Mouse (Mus musculus): ENCODE measurements at regions not wholly inside any gene's neighbourhood (a gene's known extent, or its start where the extent isn't known, plus 50 kb on each side); places are given as distances from the start of the nearest gene placed in this dataset.
A peak's percentile ranks its signal among the peaks of the same experiment; 100 is the strongest.

GRCm38 (mm10) chr3:64898610-64899009 is 54.0 kb upstream of the Vmn2r7 start:
- 59% methylated on average over 2 of the region's 2 CpGs for WGBS
- no peaks in the 10 kb centered on the region for H3K36me3 ChIP-seq
- H3K9ac ChIP-seq: no peak overlapping the region
- H3K27ac ChIP-seq: no peak overlapping the region
- no peak overlapping the region for H3K4me2 ChIP-seq
- H3K4me3 ChIP-seq: no peak overlapping the region
- H3K9me3 ChIP-seq: no peaks in the 10 kb centered on the region
- no peaks in the 10 kb centered on the region for H3K27me3 ChIP-seq
- no peak for ATAC-seq (ENCODE audit: insufficient number of reproducible peaks, low FRiP score, low TSS enrichment, low read depth)
- H3K4me1 ChIP-seq: no peaks in the 10 kb centered on the region

GRCm38 (mm10) chr3:64901317-64901892 is 56.8 kb upstream of the Vmn2r7 start:
- H3K9ac ChIP-seq: no peak overlapping the region
- H3K9me3 ChIP-seq: no peaks in the 10 kb centered on the region
- no peak overlapping the region for H3K27ac ChIP-seq
- no peaks in the 10 kb centered on the region for H3K4me1 ChIP-seq
- no peak overlapping the region for H3K4me2 ChIP-seq
- no peak overlapping the region for H3K4me3 ChIP-seq
- ATAC-seq (ENCODE audit: insufficient number of reproducible peaks, low FRiP score, low TSS enrichment, low read depth): no peak
- 17% methylated on average over 2 of the region's 2 CpGs for WGBS
- H3K27me3 ChIP-seq: no peaks in the 10 kb centered on the region
- H3K36me3 ChIP-seq: no peaks in the 10 kb centered on the region

- H3K9ac ChIP-seq: no peak overlapping the region
- H3K27me3 ChIP-seq: peaks cover 7% of the 10 kb centered on the region; the same call in 1 of the 2 replicates
- H3K4me1 ChIP-seq: peaks cover 6% of the 10 kb centered on the region
- peak overlapping the region; percentile 8; the same call in 1 of the 2 replicates for H3K4me2 ChIP-seq
- no peak for ATAC-seq (ENCODE audit: insufficient number of reproducible peaks, low FRiP score, low TSS enrichment, low read depth)
- no peaks in the 10 kb centered on the region for H3K9me3 ChIP-seq
- H3K27ac ChIP-seq: no peak overlapping the region
- H3K4me3 ChIP-seq: no peak overlapping the region
- no peaks in the 10 kb centered on the region for H3K36me3 ChIP-seq
- 14% methylated on average over 16 of the region's 16 CpGs for WGBS
Observed at GRCm38 (mm10) chr3:64949307-64949706, 104.7 kb upstream of the Vmn2r7 start.

- H3K4me2 ChIP-seq: no peak overlapping the region
- WGBS: 55% methylated on average over 5 of the region's 5 CpGs
- H3K4me3 ChIP-seq: no peak overlapping the region
- no peak overlapping the region for H3K27ac ChIP-seq
- ATAC-seq (ENCODE audit: insufficient number of reproducible peaks, low FRiP score, low TSS enrichment, low read depth): no peak
- H3K9ac ChIP-seq: no peak overlapping the region
- H3K36me3 ChIP-seq: no peaks in the 10 kb centered on the region
- 0 out of 2 replicates have a peak, but pooled peaks cover 2% of the 10 kb centered on the region for H3K4me1 ChIP-seq
- no peaks in the 10 kb centered on the region for H3K27me3 ChIP-seq
- no peaks in the 10 kb centered on the region for H3K9me3 ChIP-seq
Observed at GRCm38 (mm10) chr3:64964667-64965415, 120.3 kb upstream of the Vmn2r7 start.

GRCm38 (mm10) chr3:64965416-64965980 is 120.9 kb upstream of the Vmn2r7 start:
- no peak overlapping the region; the same call in 1 of the 2 replicates for H3K27ac ChIP-seq
- no peak overlapping the region for H3K4me3 ChIP-seq
- H3K27me3 ChIP-seq: no peaks in the 10 kb centered on the region
- H3K4me2 ChIP-seq: no peak overlapping the region
- H3K9ac ChIP-seq: no peak overlapping the region
- no peak for ATAC-seq (ENCODE audit: insufficient number of reproducible peaks, low FRiP score, low TSS enrichment, low read depth)
- 0 out of 2 replicates have a peak, but pooled peaks cover 2% of the 10 kb centered on the region for H3K4me1 ChIP-seq
- WGBS: 61% methylated on average over 6 of the region's 6 CpGs
- H3K9me3 ChIP-seq: no peaks in the 10 kb centered on the region
- H3K36me3 ChIP-seq: no peaks in the 10 kb centered on the region

- no peak for ATAC-seq (ENCODE audit: insufficient number of reproducible peaks, low FRiP score, low TSS enrichment, low read depth)
Observed at GRCm38 (mm10) chr3:64968275-64968674, 123.7 kb upstream of the Vmn2r7 start.

GRCm38 (mm10) chr3:64984369-64984768 is 124.8 kb upstream of the Kcnab1 start:
- Histone ChIP-seq H3K9ac (no peak overlapping the region), H3K4me1 (no peaks in the 10 kb centered on the region), H3K9me3 (no peaks in the 10 kb centered on the region), H3K27ac (no peak overlapping the region), H3K27me3 (no peaks in the 10 kb centered on the region), H3K4me3 (no peak overlapping the region), H3K4me2 (no peak overlapping the region), H3K36me3 (no peaks in the 10 kb centered on the region)
- WGBS: 47% methylated on average over 2 of the region's 2 CpGs
- ATAC-seq (ENCODE audit: insufficient number of reproducible peaks, low FRiP score, low TSS enrichment, low read depth): no peak

More at GRCm38 (mm10) chr3:64968275-64968674, 123.7 kb upstream of the Vmn2r7 start:
- WGBS: 52% methylated on average over 3 of the region's 3 CpGs
- no peak overlapping the region for H3K9ac ChIP-seq
- no peaks in the 10 kb centered on the region for H3K27me3 ChIP-seq
- no peak overlapping the region for H3K4me3 ChIP-seq
- H3K27ac ChIP-seq: no peak overlapping the region
- no peaks in the 10 kb centered on the region for H3K9me3 ChIP-seq
- no peaks in the 10 kb centered on the region for H3K36me3 ChIP-seq
- 0 out of 2 replicates have a peak, but pooled peaks cover 2% of the 10 kb centered on the region for H3K4me1 ChIP-seq
- no peak overlapping the region for H3K4me2 ChIP-seq

- no peaks in the 10 kb centered on the region for H3K36me3 ChIP-seq
- no peak overlapping the region for H3K9ac ChIP-seq
- H3K4me2 ChIP-seq: no peak overlapping the region
- H3K4me3 ChIP-seq: no peak overlapping the region
- ATAC-seq (ENCODE audit: insufficient number of reproducible peaks, low FRiP score, low TSS enrichment, low read depth): no peak
- H3K27me3 ChIP-seq: no peaks in the 10 kb centered on the region
- no peaks in the 10 kb centered on the region for H3K4me1 ChIP-seq
- H3K9me3 ChIP-seq: no peaks in the 10 kb centered on the region
- no peak overlapping the region for H3K27ac ChIP-seq
- 91% methylated on average over 1 of the region's 1 CpGs for WGBS
Observed at GRCm38 (mm10) chr3:64987665-64988064, 121.5 kb upstream of the Kcnab1 start.

GRCm38 (mm10) chr3:64996451-64996850 is 112.7 kb upstream of the Kcnab1 start:
- no peaks in the 10 kb centered on the region for H3K4me1 ChIP-seq
- H3K36me3 ChIP-seq: no peaks in the 10 kb centered on the region
- no peak overlapping the region for H3K27ac ChIP-seq
- no peak overlapping the region for H3K4me3 ChIP-seq
- WGBS: 32% methylated on average over 4 of the region's 4 CpGs
- no peak for ATAC-seq (ENCODE audit: insufficient number of reproducible peaks, low FRiP score, low TSS enrichment, low read depth)
- no peak overlapping the region for H3K9ac ChIP-seq
- no peaks in the 10 kb centered on the region for H3K27me3 ChIP-seq
- H3K9me3 ChIP-seq: no peaks in the 10 kb centered on the region
- H3K4me2 ChIP-seq: no peak overlapping the region

- Histone ChIP-seq H3K4me1 (no peaks in the 10 kb centered on the region), H3K4me2 (no peak overlapping the region), H3K27me3 (no peaks in the 10 kb centered on the region), H3K36me3 (no peaks in the 10 kb centered on the region), H3K4me3 (no peak overlapping the region), H3K9me3 (no peaks in the 10 kb centered on the region), H3K9ac (no peak overlapping the region), H3K27ac (no peak overlapping the region)
- no peak for ATAC-seq (ENCODE audit: insufficient number of reproducible peaks, low FRiP score, low TSS enrichment, low read depth)
Observed at GRCm38 (mm10) chr3:64997552-64997951, 111.6 kb upstream of the Kcnab1 start.

- Histone ChIP-seq H3K27me3 (no peaks in the 10 kb centered on the region), H3K4me2 (no peak overlapping the region), H3K9me3 (no peaks in the 10 kb centered on the region), H3K4me3 (no peak overlapping the region), H3K4me1 (no peaks in the 10 kb centered on the region), H3K36me3 (no peaks in the 10 kb centered on the region), H3K27ac (no peak overlapping the region), H3K9ac (no peak overlapping the region)
- WGBS: 58% methylated on average over 4 of the region's 4 CpGs
- ATAC-seq (ENCODE audit: insufficient number of reproducible peaks, low FRiP score, low TSS enrichment, low read depth): no peak
Observed at GRCm38 (mm10) chr3:65001131-65001530, 108.1 kb upstream of the Kcnab1 start.

- no peak for ATAC-seq (ENCODE audit: insufficient number of reproducible peaks, low FRiP score, low TSS enrichment, low read depth)
- Histone ChIP-seq H3K4me1 (no peaks in the 10 kb centered on the region), H3K27me3 (no peaks in the 10 kb centered on the region), H3K36me3 (no peaks in the 10 kb centered on the region), H3K4me2 (no peak overlapping the region), H3K9ac (no peak overlapping the region), H3K27ac (no peak overlapping the region), H3K9me3 (no peaks in the 10 kb centered on the region), H3K4me3 (no peak overlapping the region)
Observed at GRCm38 (mm10) chr3:65002578-65002977, 106.6 kb upstream of the Kcnab1 start.
